Mouse (Mus musculus) bone marrow macrophage, adult 2 months (primary cell): ENCODE measurements at regions not wholly inside any gene's neighbourhood (a gene's known extent, or its start where the extent isn't known, plus 50 kb on each side); places are given as distances from the start of the nearest gene placed in this dataset.

ENCODE experiments used
- CTCF ChIP-seq: IDR thresholded peaks from 2 replicates; pipeline ENCODE4 v1.5.1; 2012; ENCODE audit warnings: low read depth, mild to moderate bottlenecking, low read length, moderate library complexity
- POLR2A ChIP-seq: IDR thresholded peaks from 2 replicates; pipeline ENCODE4 v1.6.1; 2012; ENCODE audit warnings: mild to moderate bottlenecking, low read depth, low read length, borderline replicate concordance

- TF ChIP-seq CTCF (no peak), POLR2A (no peak)
Observed at GRCm38 (mm10) chr8:35160230-35160629, 605.4 kb upstream of the Gm19410 start.
